Mouse (Mus musculus): ENCODE measurements around the gene Itpr2.

- no peak for TF ChIP-seq POLR2A (IDR thresholded peaks at IDR 0.05; ENCODE audit: low read depth, low read length)
- TF ChIP-seq CTCF (IDR thresholded peaks at IDR 0.05; ENCODE audit: extremely low read depth, insufficient read depth, insufficient read length, insufficient replicate concordance): no peak
Measured at GRCm38 (mm10) chr6:146352258-146352805, 149.7 kb downstream of the Itpr2 start.
